Mouse (Mus musculus) stomach, embryonic 15.5 days (tissue): ENCODE data around the gene Ppp2ca. TPM values are rescaled to one million over a fixed set of nuclear protein-coding genes. Genes with fewer than 3 reads are reported as not detected.
"Not testable (repeated sequence)": the region's sequence is repeated elsewhere in the genome, so short reads cannot be mapped to it uniquely, and the experiment has no call there.

ENCODE experiments used
- ATAC-seq: fragments of 200-750 bp; cut with Nextera tagmentation; 2 replicates; pipeline ENCODE4 v1.8.0; 2017; ENCODE audit warnings: low read depth, moderate number of reproducible peaks, moderate TSS enrichment; ENCODE audit not compliant: insufficient read depth, low FRiP score
- H3K27ac ChIP-seq: fragments of 300-500 bp; sonication (generic); 2 replicates; pipeline ENCODE4 v1.5.1; 2015; ENCODE audit warnings: mild to moderate bottlenecking, inconsistent platforms
- H3K27me3 ChIP-seq: fragments of 300-500 bp; sonication (generic); replicated peaks from 2 replicates; pipeline ENCODE4 v1.6.1; 2015; ENCODE audit warnings: inconsistent platforms
- H3K36me3 ChIP-seq: fragments of 300-500 bp; sonication (generic); 2 replicates; pipeline ENCODE4 v1.6.1; 2015; ENCODE audit warnings: inconsistent platforms
- H3K4me1 ChIP-seq: fragments of 300-500 bp; sonication (generic); 2 replicates; pipeline ENCODE4 v1.6.1; 2015; ENCODE audit warnings: inconsistent platforms
- H3K4me2 ChIP-seq: fragments of 300-500 bp; sonication (generic); 2 replicates; pipeline ENCODE4 v1.6.1; 2015; ENCODE audit warnings: mild to moderate bottlenecking, inconsistent platforms
- H3K4me3 ChIP-seq: fragments of 300-500 bp; sonication (generic); replicated peaks from 2 replicates; pipeline ENCODE4 v1.5.1; 2015; ENCODE audit warnings: inconsistent platforms
- H3K9ac ChIP-seq: fragments of 300-500 bp; sonication (generic); 2 replicates; pipeline ENCODE4 v1.6.1; 2015; ENCODE audit warnings: inconsistent platforms
- H3K9me3 ChIP-seq: fragments of 300-500 bp; sonication (generic); 2 replicates; pipeline ENCODE4 v1.6.1; 2016; ENCODE audit warnings: inconsistent platforms
- WGBS: fragments of 180-500 bp; shearing (Covaris S2); methylation state at CpG from one replicate; pipeline ENCODE4 v1.1.7; 2015; 5-methylcytosine and 5-hydroxymethylcytosine counted together
- microRNA-seq: library from miRNA; unstranded; fragments of <30 nt; microRNA quantifications from one replicate; pipeline ENCODE4, GENCODE M21; 2016
- polyA plus RNA-seq: library from polyadenylated mRNA; unstranded; fragments of >200 nt; fragmentation: Nextera tagmentation; extraction: Ambion mirVana; gene quantifications from 2 replicates; pipeline ENCODE4 v1.2.1, GENCODE M21; 2015

Gene Ppp2ca
- polyA plus RNA-seq, 1 experiment from 2014 or later = 71.3 TPM

DNA sequence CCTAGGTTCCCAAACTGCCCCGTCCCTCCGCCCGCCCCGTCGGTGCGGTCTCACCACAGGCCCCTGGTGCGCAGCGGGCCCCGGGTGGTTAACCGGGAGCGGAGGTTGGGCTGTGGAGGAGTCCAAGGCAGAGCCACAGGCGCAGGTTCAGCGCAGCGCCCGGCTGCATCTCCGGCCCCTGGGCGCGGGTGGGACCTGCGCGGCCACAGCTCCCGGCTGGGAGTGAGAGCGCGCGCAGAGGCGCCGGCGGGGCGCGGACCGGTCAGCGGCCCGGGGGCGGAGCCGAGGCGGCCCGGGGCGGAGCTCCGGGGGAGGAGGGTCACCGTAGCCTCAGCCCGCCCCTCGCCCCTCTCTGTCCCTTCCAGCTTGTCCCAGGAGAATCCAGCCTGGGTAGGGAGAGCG is 69.4 kb downstream of the Ppp2ca start:
- not testable (repeated sequence) for H3K9ac ChIP-seq, H3K27me3 ChIP-seq, H3K27ac ChIP-seq, H3K9me3 ChIP-seq, H3K36me3 ChIP-seq, H3K4me1 ChIP-seq
- Histone ChIP-seq H3K4me2 (peak overlapping the region; percentile 91), H3K4me3 (peak overlapping the region; percentile 53)
- peak; percentile 85 for ATAC-seq
- under 1% methylated on average over 36 of the region's 42 CpGs for whole genome bisulfite sequencing

DNA sequence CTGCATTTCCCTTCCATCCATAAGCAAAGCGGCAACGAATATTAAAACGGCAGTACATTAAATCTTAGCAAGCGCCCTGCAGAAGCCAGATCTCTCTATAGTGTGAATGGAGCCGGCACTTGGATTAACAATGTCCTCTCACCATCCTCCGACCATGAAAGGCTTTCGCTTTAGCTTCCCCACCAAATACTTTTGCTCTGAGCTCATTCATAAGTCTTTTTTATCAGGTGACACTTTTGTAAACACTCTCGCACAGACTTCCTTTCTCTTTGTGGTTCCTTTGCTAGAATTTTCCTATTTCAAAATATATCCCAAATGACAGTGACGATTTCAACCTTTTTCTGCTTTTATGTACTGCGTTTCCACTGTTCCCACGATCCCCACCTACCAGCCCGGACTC is 70.0 kb downstream of the Ppp2ca start:
- no peaks in the 10 kb centered on the region for H3K36me3 ChIP-seq
- no peaks in the 10 kb centered on the region for H3K9me3 ChIP-seq
- WGBS = 9% methylated on average over 12 of the region's 12 CpGs
- ATAC-seq = no peak
- peaks cover 5% of the 10 kb centered on the region for H3K4me1 ChIP-seq
- H3K4me3 ChIP-seq = peak overlapping the region; percentile 53
- H3K9ac ChIP-seq = no peak overlapping the region
- peaks cover 5% of the 10 kb centered on the region; the same call in 1 of the 2 replicates for H3K27me3 ChIP-seq
- peak overlapping the region; percentile 91 for H3K4me2 ChIP-seq
- H3K27ac ChIP-seq = no peak overlapping the region

Small RNA genes within 50 kb of the gene (microRNA-seq; reads per million reads assigned to microRNA genes)
- gene Gm24157 (0.58 reads per million), gene Mir3061 (11.0 reads per million, percentile 25 among the genes with 10 or more reads in this experiment)

Other genes starting within 250 kb of the Ppp2ca start
- gene Jade2, start 241.0 kb upstream of the Ppp2ca start, polyA plus RNA-seq = 1.4 and 1.5 TPM in 2 replicates
- 82.0 and 89.6 TPM in 2 replicates for gene Cdkn2aipnl, start 131.0 kb upstream of the Ppp2ca start, polyA plus RNA-seq
- gene Ube2b, start 97.9 kb upstream of the Ppp2ca start, polyA plus RNA-seq = 205 and 213 TPM in 2 replicates
- 6.0 and 6.9 TPM in 2 replicates for gene Cdkl3, start 94.5 kb upstream of the Ppp2ca start, polyA plus RNA-seq
- not detected in 2 replicates for gene Olfr1373, start 46.8 kb downstream of the Ppp2ca start, polyA plus RNA-seq
- gene Olfr1371, start 115.3 kb downstream of the Ppp2ca start, polyA plus RNA-seq = not detected in 2 replicates
- gene Skp1a, start 133.3 kb downstream of the Ppp2ca start, polyA plus RNA-seq = 657 and 713 TPM in 2 replicates
- gene Tcf7, start 184.3 kb downstream of the Ppp2ca start, polyA plus RNA-seq = 7.5 and 7.6 TPM in 2 replicates